Mouse (Mus musculus) midbrain, embryonic 15.5 days (tissue): ENCODE data around the gene Rpa2. TPM values are rescaled to one million over a fixed set of nuclear protein-coding genes. Genes with fewer than 3 reads are reported as not detected.

Source experiments
- ATAC-seq: fragments of 200-750 bp; cut with Nextera tagmentation; replicated peaks from 2 replicates; pipeline ENCODE4 v1.8.0; 2017; ENCODE audit warnings: moderate TSS enrichment
- H3K27ac ChIP-seq: fragments of 300-500 bp; sonication (generic); 2 replicates; pipeline ENCODE4 v1.5.1; 2015; ENCODE audit warnings: mild to moderate bottlenecking, inconsistent platforms
- H3K27me3 ChIP-seq: fragments of 300-500 bp; sonication (generic); replicated peaks from 2 replicates; pipeline ENCODE4 v1.6.1; 2015; ENCODE audit warnings: inconsistent platforms
- H3K36me3 ChIP-seq: fragments of 300-500 bp; sonication (generic); replicated peaks from 2 replicates; pipeline ENCODE4 v1.6.1; 2015; ENCODE audit warnings: inconsistent platforms
- H3K4me1 ChIP-seq: fragments of 300-500 bp; sonication (generic); 2 replicates; pipeline ENCODE4 v1.6.1; 2015; ENCODE audit warnings: inconsistent platforms
- H3K4me2 ChIP-seq: fragments of 300-500 bp; sonication (generic); 2 replicates; pipeline ENCODE4 v1.6.1; 2015; ENCODE audit warnings: inconsistent platforms, mild to moderate bottlenecking, moderate library complexity
- H3K4me3 ChIP-seq: fragments of 300-500 bp; sonication (generic); 2 replicates; pipeline ENCODE4 v1.5.1; 2015; ENCODE audit warnings: mild to moderate bottlenecking, inconsistent platforms
- H3K9ac ChIP-seq: fragments of 300-500 bp; sonication (generic); 2 replicates; pipeline ENCODE4 v1.6.1; 2015; ENCODE audit warnings: mild to moderate bottlenecking, inconsistent platforms
- H3K9me3 ChIP-seq: fragments of 300-500 bp; sonication (generic); 2 replicates; pipeline ENCODE4 v1.6.1; 2016; ENCODE audit warnings: inconsistent platforms
- WGBS: fragments of 180-500 bp; shearing (Covaris S2); methylation state at CpG from one replicate; pipeline ENCODE4 v1.1.7; 2015; ENCODE audit warnings: mixed read lengths; 5-methylcytosine and 5-hydroxymethylcytosine counted together
- polyA plus RNA-seq: library from polyadenylated mRNA; unstranded; fragments of >200 nt; fragmentation: Nextera tagmentation; extraction: Ambion mirVana; gene quantifications from 2 replicates; pipeline ENCODE4 v1.2.1, GENCODE M21; 2015

Rpa2 gene
- polyA plus RNA-seq, 1 experiment from 2014 or later, result 32.9 TPM

DNA sequence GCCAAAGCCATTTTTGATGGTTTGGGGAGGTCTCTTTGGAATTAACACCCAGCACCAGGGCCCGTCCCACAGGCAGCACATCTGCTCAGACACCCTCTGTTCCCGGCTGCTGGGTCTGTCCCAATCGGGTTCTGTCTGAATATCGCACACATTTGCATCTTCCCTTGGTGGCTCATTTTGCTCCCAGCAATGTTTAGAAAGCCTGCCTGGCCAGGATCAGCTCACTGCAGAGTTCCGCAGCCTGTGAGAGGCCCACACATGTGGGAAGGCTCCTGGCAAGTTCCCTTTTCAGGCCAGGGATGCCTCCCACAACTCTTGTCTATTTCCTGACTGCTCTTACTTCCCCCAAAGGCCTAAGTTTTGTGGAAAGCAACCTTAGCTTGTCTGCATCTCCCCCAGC, 41.5 kb downstream of the Rpa2 start:
- no peak overlapping the region for H3K4me2 ChIP-seq
- no peak overlapping the region for H3K9ac ChIP-seq
- H3K4me1 ChIP-seq, result no peaks in the 10 kb centered on the region
- H3K36me3 ChIP-seq, result no peaks in the 10 kb centered on the region
- no peak for ATAC-seq
- H3K27ac ChIP-seq, result no peak overlapping the region
- no peaks in the 10 kb centered on the region for H3K9me3 ChIP-seq
- no peaks in the 10 kb centered on the region for H3K27me3 ChIP-seq
- 88% methylated on average over 5 of the region's 5 CpGs for WGBS
- no peak overlapping the region for H3K4me3 ChIP-seq

DNA sequence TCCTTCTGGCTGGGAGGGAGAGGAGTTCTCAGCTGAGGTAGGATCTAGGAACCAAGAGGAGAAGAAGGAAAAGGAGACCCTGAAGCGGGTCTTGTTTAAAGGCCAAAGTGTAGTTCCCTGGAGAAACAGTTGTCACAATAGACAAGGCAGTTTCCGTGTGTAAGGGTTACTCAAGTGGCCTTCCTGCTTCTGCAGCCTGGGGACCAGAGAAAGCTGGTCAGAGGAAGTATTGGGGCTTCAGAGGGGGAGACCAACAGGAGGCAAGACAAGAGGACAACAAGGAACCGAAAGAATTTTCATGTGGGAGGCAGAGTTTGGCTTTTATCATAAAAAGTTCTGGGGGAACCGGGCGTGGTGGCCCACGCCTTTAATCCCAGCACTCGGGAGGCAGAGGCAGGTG, 48.3 kb downstream of the Rpa2 start:
- Histone ChIP-seq H3K4me1 (no peaks in the 10 kb centered on the region), H3K9ac (no peak overlapping the region), H3K4me2 (no peak overlapping the region), H3K4me3 (no peak overlapping the region), H3K27ac (no peak overlapping the region), H3K9me3 (0 out of 2 replicates have a peak, but pooled peaks cover 3% of the 10 kb centered on the region), H3K36me3 (no peaks in the 10 kb centered on the region), H3K27me3 (no peaks in the 10 kb centered on the region)
- 82% methylated on average over 7 of the region's 7 CpGs for WGBS
- no peak for ATAC-seq

DNA sequence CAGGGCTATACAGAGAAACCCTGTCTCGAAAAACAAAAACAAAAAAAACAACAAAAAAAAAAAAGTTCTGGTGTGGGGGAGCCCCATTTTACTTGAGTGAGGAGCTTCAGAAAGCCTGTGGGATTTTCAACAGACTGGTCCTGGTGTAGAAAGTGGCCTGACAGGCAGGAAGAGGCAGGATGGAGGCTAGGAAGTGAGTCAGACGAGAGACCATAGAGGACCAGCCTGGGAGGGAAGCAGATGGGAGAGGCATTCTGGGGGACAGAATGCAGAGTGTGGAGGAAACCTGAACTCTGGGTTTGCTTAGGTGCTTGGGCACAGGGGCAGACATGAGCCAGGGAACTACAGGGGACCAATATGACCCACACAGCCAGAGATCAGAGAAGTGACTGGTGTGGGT, 48.7 kb downstream of the Rpa2 start:
- no peak overlapping the region for H3K4me3 ChIP-seq
- H3K9ac ChIP-seq, result no peak overlapping the region
- no peaks in the 10 kb centered on the region for H3K27me3 ChIP-seq
- no peaks in the 10 kb centered on the region for H3K4me1 ChIP-seq
- no peaks in the 10 kb centered on the region for H3K36me3 ChIP-seq
- no peak overlapping the region for H3K4me2 ChIP-seq
- 0 out of 2 replicates have a peak, but pooled peaks cover 3% of the 10 kb centered on the region for H3K9me3 ChIP-seq
- no peak for ATAC-seq
- no peak overlapping the region for H3K27ac ChIP-seq
- 71% methylated on average over 2 of the region's 2 CpGs for WGBS

DNA sequence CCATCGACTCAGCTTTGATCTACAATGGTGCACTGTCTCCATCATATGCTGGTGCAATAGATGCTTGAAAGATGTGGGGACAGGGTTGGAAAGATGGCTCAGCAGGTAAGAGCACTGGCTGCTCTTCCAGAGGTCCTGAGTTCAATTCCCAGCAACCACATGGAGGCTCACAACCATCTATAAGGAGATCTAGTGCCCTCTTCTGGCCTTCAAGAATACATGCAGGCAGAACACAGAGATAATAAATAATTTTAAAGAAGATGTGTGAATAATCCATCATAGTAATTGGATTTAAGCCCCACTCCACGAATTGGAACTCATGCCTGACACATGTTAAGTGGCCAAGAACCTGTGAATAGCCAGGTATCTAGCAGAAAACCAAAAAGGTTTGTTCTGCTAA, 50.3 kb downstream of the Rpa2 start:
- 0 out of 2 replicates have a peak, but pooled peaks cover 3% of the 10 kb centered on the region for H3K9me3 ChIP-seq
- WGBS, result 56% methylated on average over 2 of the region's 2 CpGs
- H3K36me3 ChIP-seq, result no peaks in the 10 kb centered on the region
- no peak for ATAC-seq
- H3K4me2 ChIP-seq, result no peak overlapping the region
- H3K27ac ChIP-seq, result no peak overlapping the region
- H3K27me3 ChIP-seq, result no peaks in the 10 kb centered on the region
- no peaks in the 10 kb centered on the region for H3K4me1 ChIP-seq
- no peak overlapping the region for H3K9ac ChIP-seq
- no peak overlapping the region for H3K4me3 ChIP-seq

DNA sequence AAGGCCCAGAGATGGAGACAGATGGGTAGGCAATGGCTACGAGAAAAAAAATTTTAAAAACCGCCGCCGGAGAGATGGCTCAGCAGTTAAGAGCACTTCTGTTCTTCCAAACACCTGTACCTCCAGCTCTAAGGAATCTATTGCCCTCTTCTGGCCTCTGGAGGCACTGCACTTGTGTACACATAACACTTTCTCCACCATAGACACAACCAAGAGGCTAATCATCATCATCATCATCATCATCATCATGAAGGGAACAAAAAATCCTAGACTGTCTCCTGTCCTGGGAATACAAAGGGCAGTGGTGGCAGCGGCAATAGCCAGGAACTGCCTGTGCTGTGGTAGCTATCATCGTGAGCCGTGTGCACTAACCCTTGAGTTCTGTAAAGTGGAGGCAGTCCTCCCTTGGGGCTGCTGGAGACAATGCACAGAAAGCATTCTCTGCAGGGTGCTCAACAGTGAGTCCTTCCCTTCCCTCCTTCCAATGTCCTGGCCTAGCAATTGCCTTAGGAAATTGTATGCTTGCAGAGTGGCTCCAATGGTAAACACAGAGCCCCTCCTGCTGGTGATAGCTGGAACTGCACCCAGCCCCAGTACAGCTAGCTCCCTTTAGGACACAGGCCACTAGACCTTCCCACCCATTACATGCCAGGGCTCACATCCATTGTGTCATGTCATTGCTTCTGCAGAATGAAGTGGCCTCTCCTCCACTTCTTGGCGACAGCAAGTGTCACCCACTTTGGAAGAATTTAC, 55.7 kb downstream of the Rpa2 start:
- Histone ChIP-seq H3K27ac (no peak overlapping the region), H3K36me3 (peaks cover 36% of the 10 kb centered on the region), H3K9ac (no peak overlapping the region), H3K9me3 (0 out of 2 replicates have a peak, but pooled peaks cover 3% of the 10 kb centered on the region), H3K4me1 (no peaks in the 10 kb centered on the region), H3K4me2 (no peak overlapping the region), H3K27me3 (no peaks in the 10 kb centered on the region), H3K4me3 (no peak overlapping the region)
- WGBS, result 76% methylated on average over 8 of the region's 8 CpGs
- no peak for ATAC-seq

Other genes starting within 250 kb of the Rpa2 start
- gene Atpif1, start 234.7 kb upstream of the Rpa2 start, polyA plus RNA-seq, result 1,207 and 1,280 TPM in 2 replicates
- 130 and 131 TPM in 2 replicates for gene Dnajc8, start 232.8 kb upstream of the Rpa2 start, polyA plus RNA-seq
- gene Ptafr, start 204.3 kb upstream of the Rpa2 start, polyA plus RNA-seq, result 0.67 and 1.0 TPM in 2 replicates
- gene Eya3, start 129.3 kb upstream of the Rpa2 start, polyA plus RNA-seq, result 14.5 and 15.3 TPM in 2 replicates
- gene Xkr8, start 35.8 kb upstream of the Rpa2 start, polyA plus RNA-seq, result 4.0 and 5.4 TPM in 2 replicates
- 0.79 and 1.0 TPM in 2 replicates for gene Smpdl3b, start 11.1 kb upstream of the Rpa2 start, polyA plus RNA-seq
- 0.62 and 0.65 TPM in 2 replicates for gene Themis2, start 28.1 kb downstream of the Rpa2 start, polyA plus RNA-seq
- 52.8 and 59.9 TPM in 2 replicates for gene Ppp1r8, start 74.8 kb downstream of the Rpa2 start, polyA plus RNA-seq
- gene Stx12, start 116.2 kb downstream of the Rpa2 start, polyA plus RNA-seq, result 154 and 161 TPM in 2 replicates
- gene Fam76a, start 154.2 kb downstream of the Rpa2 start, polyA plus RNA-seq, result 44.6 and 45.6 TPM in 2 replicates
- 0.06 and 0.27 TPM in 2 replicates for gene Fgr, start 205.8 kb downstream of the Rpa2 start, polyA plus RNA-seq
- gene Ahdc1, start 242.9 kb downstream of the Rpa2 start, polyA plus RNA-seq, result 13.5 and 14.4 TPM in 2 replicates